Mouse (Mus musculus): ENCODE measurements around the gene Cldn2.

- TF ChIP-seq CTCF (IDR thresholded peaks at IDR 0.05) (no peak), EP300 (IDR thresholded peaks at IDR 0.05; ENCODE audit: insufficient read depth, low read depth, low read length) (no peak)
These were observed 675 bp upstream of the Cldn2 start for GRCm38 (mm10) chrX:139799953-139800352.
